Mouse (Mus musculus): ENCODE results near the gene Tns4. TPM values are rescaled to one million over a fixed set of nuclear protein-coding genes. Genes with fewer than 3 reads are reported as not detected.

Tns4 gene
- total RNA-seq, 2 experiments from 2014 or later: 0.07 to 0.18 TPM

DNA sequence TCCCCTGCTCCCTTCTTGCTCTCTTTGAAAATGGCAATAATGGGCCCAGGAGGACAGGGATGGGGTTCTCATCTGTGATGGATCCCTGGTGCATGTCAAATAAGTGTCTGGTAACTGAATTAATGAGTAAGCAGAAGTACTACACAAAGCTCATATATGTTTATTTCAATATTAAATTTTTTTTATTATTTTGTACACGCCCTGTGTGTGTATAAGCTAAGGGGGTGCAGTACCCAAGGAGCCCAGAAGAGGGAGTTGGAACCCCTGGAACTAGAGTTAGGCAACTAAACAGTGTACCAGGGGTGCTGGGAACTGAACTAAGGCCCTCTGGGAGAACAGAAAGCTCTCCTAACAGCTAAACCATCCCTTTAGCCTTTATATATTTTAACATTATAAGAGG lies 29.3 kb upstream of the Tns4 start:
- no peak for DNase-seq

DNA sequence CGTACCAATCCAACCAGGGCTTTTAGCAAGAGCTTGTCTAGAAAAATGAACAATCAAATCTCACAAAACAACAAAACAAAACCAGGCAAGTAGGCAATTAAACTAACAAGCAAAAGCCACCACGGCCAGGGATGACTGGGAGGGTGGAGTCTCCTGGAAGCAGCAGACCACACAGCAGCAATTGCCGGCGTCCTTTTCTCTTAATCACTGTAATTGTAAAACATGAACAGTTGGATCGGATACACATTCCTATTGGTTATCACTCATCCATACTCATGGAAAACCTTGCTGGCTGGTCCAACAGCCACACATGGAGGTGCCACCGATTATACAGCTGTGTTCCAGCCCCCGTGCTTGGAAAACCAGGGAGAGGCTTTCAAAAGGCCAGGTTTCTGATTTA lies 28.8 kb upstream of the Tns4 start:
- no peak for DNase-seq

DNA sequence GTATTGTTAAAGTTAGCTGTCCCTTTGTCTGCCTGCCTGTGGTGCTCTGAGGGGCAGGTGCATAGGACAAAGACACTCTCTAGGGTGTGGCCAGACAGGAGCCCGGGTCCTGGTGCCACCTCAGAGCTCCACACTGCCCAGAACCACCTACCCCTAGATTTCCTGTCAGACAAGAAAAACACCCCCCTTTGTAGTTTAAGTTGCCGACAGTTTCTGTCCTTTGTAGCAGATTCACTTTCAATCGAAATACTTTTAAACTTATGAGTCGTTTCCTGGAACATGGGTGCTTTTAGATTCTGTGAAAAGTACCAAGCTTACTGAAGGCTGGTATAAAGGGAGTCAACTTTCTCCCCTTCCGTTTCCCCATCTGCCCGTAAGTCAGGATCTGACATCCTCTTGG lies 26.8 kb upstream of the Tns4 start:
- no peak for DNase-seq

DNA sequence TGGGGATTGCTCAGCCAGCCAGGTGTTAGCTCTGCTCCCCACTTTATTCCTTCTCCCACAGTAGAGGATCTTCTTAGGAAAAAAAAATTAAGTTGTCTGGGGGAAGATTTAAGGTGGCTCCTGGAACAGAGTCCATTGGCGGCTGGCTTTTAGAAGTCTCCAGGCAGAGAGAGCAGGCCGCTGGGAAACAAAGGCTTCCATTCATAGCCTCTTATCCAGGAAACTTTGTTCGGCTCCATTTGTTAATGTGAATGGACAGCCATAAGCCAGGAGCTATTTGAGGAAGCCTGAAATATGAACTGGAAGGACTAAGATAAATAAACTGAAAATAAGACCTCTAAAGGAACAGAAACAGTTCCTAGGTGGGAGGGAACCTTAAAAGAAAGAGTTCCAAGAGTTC lies 24.0 kb upstream of the Tns4 start:
- DNase-seq: no peak

DNA sequence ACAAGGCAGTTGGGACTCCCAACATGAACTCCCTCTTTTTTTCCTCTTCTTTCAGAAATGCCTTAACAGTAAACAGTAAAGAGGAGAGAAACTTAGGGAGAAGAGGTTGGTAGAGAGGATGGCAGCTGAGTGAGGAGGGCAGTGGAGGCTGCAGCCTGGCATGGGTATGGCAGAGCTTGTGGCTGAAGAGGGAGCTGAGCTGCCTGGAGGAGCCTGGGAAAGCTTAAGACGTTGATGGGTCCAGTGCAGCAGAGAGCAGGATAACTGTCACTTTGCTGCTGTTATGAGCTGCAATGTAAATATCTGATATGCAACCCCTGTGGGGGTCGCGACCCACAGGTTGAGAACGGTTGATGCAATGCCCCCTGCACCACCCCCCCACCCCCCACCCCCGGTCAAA lies 23.6 kb upstream of the Tns4 start:
- DNase-seq: no peak

DNA sequence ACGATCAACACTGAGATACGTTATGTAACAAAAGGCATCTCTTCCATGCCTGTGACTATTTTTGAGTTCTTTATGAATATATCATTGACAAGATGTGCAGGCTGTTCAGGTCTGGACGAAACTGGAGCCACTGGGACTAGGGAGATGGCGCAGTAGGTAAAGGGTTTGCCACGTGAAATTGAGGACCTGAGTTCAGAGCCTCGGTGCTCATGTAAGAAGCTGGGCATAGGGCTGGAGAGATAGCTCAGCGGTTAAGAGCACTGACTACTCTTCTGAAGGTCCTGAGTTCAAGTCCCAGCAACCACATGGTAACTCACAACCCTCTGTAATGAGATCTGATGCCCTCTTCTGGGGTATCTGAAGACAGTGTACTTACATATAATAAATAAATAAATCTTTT lies 22.5 kb upstream of the Tns4 start:
- no peak for DNase-seq

DNA sequence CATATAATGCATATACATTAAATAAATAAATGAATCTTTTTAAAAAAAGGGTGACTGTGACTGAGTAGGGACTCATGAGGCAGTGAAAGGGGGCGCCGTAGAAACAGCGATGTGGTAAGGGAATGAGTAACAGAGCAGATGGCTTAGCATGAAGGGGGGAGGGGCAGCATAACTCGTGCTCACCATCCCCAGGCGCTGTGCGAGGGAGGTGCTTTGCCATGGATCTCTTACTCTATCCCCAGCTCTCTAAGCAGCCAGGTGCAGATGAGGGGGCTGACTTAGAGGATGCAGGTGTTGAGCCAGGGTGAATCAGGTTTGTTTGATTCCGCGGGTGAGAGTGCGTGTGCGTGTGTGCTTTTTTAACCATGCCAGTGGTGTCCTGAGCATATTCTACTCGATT lies 22.0 kb upstream of the Tns4 start:
- no peak for DNase-seq

DNA sequence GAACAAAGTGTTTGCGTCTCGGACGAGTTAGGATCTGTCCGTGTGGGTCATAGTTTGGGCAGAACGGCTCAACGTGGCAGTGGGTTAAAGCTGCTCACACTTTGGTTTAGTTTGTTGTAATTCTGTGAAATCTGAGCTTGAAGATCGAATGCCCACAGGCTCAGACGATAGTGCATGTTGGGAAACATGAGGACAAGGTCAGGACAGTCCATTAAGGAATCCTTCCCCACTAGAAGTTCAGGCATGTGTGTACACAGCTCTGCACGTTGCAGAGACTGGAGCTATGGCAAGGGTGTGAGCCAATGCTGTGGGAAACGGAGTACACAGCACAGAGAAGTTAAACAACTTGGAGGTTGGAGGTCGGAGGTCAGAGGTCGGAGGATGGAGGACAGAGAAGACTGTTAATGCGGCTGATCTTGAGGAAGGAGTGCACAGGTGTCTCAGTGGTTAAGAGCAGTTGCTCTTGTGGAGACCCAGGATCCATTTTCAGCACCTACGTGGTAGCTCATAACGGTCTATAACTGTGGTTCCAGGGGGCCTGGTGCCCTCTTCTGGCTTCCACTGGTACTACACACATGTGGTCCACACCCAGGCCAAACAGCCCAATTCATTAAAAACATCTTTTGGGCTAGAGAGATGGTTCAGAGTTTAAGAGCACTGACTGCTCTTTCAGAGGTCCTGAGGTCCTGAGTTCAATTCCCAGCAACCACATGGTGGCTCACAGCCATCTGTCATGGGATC lies 21.4 kb upstream of the Tns4 start:
- no peak for DNase-seq

DNA sequence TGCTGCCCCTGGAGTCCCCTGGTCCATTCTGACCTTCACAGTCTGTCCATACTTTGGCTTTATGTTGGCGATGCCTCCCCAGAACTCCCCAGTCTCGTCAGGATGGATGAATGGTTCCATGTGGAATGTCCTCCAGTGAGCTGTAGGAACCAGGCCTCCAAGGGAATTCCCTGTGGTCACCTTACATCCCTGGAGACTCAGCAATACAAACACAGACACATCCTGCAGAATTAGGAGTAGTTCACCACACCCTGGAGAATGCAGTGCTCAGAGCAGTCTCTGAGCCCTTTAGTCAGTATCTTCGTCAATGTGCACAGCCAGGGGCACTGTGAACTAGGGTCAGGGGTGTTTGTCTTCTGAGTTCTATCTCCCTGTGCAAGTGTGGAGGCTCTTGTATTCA lies 19.2 kb upstream of the Tns4 start:
- no peak for DNase-seq

DNA sequence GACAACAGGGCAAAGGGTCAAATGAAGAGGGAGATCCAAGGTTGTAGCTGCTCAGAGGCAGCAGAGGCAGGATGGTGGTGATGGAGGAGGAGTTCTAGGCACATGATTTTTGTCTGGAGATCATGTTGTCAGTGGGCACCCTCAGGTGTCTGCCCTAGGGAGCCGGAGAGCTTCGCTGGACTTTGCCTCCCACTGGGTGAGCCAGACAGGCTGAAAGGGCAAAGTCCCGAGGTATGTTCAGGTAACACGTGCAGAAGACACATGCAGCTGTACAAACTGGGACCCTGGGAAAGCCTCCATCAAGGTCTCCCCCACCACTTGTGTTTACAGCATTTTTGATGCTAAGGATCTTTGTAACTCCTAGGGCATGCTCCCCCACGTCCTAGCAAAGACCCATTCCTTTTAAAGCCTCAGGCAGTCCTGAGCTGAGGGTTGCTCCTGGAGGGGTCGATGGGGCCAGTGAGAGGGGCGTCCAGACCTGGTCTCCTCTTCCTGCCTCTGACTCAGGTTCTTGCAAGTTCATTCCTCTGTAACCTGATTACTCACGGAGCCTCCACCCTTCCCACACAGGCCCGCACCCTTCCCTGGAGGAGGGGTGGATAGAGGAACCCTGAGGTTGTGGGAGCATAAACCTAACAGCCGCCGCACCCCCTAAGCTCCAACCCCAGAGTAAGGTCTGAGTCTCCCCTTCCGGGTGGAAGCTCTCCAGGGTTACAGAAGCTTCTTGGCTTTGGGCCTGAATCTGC lies 17.0 kb upstream of the Tns4 start:
- no peak for DNase-seq

DNA sequence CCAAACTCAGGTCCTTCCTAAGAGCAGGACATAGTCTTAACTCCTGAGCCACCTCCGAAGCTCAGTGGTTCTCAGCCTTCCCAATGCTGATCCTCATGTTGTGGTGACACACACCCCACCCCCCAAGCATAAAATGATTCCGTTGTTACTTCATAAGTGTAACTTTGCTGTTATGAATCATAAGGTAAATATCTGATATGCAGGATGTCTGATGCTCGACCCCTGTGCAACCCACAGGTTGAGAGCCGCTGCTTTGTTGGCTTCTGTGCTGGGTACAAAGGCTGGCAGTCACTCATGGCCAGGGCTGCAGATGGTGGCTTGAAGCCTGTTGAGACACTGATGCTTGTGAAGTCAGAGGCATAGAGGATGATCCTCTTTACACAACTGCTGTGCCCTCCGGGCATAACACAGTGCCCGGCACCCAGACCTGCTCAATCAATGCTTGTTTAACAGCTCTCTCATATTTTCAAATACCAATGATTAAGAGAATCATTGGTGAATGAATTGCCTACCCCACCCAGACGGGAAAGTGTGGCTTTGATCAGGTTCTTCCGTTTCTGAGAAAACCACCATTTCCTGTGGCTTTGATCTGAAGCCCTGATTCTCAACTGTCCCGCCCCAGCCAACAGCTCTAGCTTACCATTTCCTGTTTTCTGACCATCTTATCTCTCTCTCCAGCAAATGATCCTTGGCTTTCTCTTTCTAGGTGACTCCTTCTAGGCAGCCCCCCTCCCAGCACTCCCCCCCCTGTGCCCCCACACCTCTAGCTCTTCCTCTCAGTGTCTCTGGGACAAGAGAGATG lies 15.7 kb upstream of the Tns4 start:
- DNase-seq: no peak

DNA sequence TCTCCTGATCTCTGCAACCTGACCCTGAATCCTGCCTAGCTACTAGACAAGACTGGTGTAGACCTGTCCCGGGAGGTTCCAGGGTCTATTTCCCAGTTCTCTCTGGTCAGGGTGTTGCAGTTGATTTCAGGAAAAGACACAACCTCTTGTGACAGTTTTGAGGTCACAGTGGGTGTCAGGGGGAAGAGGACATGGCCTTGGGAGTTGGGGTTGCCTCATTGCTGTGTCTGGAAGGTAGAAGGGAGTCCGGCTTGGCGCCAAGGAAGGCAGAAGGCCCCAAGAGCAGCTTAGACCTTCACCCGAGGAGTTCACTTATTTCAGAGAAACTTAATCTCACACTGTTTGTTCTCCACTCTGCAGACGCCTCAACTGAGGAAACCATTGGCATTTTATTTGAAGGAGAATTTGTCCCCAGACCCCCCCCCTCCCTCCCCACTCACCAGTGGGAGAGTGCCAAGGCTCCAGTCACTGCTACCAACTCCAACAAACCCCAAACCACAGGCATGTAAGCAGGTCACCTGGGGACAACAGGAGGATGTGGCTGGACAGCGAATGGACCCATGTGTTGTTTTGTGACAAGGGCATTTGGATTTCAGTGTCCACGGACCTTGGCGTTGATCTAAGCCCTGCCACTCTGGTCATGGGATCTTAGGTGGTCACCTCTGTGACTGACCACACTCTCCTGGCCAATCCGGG lies 13.6 kb upstream of the Tns4 start:
- no peak for DNase-seq

DNA sequence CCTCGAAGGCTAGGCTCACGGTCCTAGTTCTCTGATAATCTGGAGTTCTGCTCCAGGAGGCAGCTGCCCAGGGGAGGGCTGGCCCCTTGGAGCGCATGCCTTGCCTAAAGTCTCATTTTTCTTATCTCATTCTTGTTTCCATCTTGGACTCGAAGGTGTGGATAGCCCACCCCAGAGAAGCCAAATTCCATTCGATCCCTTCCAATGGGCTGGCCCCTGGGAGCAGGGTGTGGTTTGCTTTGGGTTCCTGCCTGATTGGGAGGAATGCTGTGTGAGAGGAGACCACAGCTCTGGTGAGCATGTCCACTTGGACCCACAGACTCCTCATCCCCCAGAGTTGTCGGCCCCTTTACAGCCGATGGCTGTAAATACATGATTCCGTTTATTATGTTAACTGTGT lies 12.6 kb upstream of the Tns4 start:
- DNase-seq: no peak

DNA sequence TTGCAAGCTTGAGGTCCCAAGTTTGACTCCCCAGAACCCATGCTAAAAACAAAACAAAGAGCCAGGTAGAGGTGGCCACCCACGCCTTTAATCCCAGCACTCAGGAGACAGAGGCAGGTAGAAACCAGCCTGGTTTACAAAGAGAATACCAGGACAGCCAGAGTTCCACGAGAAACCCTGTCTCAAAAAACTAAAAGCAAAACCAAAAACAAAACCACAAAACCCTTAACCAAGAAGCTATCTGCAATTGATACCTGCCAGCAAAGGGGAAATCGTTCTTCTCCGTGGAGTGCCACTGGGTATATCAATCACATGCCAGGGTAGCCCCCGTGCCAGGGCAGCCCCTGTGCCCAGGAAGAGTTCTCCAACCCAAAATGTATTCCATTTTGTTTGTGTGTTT lies 11.1 kb upstream of the Tns4 start:
- DNase-seq: no peak

DNA sequence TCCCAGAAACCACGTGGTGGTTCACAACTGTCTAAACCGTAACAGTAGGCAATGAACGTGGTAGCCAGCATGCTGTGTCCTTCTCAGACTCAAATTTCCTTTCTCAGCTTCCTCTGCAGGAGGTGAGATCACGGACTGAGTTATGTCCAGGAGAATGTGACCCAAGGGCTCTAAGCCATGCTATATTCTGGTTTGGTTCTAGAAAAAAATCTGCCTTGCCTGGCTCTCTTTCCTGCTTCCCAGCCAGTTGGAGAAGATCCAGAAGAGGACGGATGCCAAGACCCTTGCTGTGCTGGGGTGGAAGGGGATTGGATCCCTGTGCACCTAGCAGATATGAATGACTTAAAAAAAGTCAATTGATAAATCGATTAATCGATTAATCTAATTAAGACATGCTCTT lies 10.4 kb upstream of the Tns4 start:
- peak; percentile 41 to 49 for DNase-seq

DNA sequence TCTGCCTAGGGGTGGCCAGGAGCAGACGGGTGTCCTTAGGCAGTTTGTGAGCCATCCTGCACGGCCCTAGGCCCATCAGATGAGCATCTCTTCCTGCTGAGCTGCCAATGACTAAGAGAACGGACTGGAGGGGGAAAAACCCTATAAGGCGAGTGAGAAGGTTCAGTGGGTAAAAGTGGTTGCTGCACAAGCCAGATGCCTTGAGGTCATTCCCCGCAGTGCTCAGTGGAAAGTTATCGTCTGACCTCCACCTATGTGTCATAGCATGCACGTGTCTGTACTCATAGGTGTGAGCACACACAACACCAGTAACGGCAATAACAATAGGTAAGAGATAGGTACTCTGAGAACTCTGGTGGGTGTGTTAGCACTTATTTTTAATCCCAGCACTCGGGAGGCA lies 9.8 kb upstream of the Tns4 start:
- DNase-seq: no peak

DNA sequence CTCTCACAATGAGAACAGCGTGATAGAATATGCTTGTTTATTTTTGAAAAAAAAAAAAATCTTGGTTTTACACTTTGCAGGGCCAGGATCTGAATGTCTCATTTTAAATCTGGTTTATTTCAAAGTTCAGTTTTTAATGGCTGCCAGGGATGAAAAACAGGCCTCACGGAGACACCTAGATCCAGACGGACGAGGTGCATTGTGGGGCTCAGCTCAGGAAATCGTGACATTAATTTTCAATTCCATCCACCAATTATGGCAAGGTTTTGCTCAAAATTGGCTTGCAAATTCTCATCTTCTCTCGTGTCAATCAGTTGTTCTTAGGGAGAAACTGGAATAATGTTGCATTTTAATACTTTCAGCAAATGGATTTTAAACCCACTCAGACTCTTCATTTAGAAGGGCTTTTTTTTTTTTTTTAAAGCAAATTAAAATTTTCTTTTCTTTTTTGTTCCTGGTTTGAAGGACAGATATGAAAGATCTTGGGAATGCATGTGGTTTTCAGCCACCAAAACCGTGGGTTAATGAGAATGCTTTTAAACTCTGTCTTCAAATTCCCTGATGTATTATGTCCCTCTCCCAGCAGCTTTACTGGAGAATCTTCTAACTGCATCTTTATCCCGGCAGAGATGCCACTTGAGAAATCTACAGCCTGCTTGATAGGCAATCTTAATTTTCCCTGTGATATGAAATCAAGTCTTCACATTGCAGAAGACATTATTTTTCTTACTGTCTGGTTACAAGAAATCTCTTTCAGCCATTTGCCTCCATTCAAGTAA lies 8.1 kb upstream of the Tns4 start:
- DNase-seq: no peak

DNA sequence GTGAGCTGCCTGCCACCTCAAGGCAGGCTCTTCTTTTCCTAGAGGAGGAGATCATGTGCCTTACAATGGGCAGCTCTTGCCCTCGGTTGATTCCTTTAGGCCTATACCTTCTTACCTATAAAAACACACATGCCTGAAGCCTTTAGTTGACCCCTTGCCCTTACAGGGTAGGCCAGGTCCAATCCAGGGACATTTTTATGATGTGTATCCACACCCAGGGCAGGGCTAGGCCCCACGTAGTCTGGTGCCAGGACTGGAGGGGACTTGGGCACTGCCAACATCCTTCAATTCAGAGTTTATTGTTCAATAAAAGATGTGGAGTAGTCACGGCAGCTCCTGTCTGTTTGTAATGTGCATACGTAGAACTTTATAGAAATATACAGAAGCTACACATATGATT lies 7.3 kb upstream of the Tns4 start:
- no peak for DNase-seq

DNA sequence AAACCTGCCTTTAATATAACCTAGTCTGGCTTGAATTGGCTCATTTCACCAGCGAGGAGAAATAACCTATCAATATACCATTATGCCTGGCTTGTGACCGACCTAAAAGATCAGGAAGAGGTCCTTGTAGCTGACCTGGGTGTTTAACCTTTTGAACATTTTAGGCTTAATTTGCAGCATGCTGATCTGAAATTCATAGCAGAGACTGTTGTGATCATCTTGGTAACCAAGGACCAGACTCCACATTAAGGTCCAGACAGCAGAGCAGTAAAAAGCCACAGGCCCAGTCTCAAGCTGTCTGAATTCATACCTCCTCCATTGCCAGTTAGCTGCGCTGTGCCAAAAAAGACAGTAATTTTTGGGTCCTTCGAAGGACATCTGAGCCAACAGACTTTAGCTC lies 6.7 kb upstream of the Tns4 start:
- no peak for DNase-seq

DNA sequence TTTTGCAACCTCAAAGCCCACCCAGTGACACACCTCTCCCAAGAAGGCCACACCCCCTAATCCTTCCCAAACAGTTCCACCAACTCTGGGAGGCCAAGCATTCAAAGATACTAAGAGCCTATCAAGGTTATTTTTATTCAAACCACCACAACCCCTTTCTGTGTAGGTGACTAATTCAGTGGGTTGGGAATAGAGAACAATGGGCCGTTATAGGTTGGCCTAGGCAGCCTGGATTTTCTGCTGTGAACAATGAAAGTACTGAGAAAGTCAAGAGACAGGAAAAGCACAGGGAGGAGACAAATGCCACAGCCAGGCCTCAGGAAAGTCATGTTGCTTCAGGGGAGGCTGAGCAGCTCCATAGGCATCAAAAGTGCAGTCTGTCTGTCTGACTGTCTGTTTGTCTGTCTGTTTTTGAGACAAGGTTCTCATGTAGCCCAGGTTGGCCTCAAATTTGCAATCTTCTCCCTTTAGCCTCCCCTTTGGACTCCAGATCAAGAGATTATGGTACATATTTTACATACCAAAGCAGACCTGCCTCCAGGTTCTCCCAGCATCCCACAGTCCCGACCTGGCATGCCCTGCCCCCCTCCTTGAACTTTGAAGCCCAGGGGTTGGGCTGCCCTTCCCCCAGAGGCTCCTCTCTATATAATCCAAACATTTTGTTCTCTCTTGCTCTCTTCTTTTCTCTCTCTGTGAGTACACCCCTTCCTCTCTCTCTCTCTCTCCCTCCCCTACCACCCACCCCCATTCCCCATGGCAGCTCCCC lies 6.0 kb upstream of the Tns4 start:
- DNase-seq: no peak

DNA sequence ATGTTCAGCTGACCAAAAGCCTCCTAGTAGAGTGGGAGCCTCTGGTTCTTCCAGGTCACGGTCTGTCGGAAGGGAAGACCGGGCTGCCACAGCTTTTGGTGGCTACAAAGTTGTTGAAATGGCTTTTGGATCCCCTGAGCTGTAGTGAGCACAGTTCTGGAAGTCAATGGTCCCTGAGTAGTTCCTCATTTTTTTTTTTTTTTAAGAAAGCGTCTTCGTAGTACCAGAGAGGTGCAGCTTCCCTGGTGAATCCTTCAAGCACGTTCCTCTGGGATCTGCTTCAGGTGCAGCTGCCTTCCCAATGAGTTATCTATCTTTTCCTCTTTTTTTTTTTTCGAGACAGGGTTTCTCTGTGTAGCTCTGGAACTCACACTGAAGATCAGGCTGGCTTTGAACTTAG lies 4.6 kb upstream of the Tns4 start:
- no peak for DNase-seq
